In genomic region chr16:57893698-57894352, GRCm38 (mm10) we compare ENCODE assay signal across 18 mouse cellular contexts.
DNase-seq lines count a peak whose midpoint lies in the region; ATAC-seq and TF ChIP-seq lines count a peak whose summit lies in the region.
"Had no signal": no experiment of that assay in that cellular context is flagged by ENCODE, and none has a peak within 500 bp of the region (broad histone marks: within the 10 kb centered on the region; RNA-seq: fewer than 3 reads in every experiment).

No protein-coding gene starts in this region.

- H3K4me2 ChIP-seq in heart, embryonic 11.5 days, result no peak overlapping the region
- H3K4me2 ChIP-seq in midbrain, postnatal 0 days (ENCODE audit: low read depth, low read length, poor library complexity, severe bottlenecking), result no peak overlapping the region
- no peak overlapping the region for H3K4me2 ChIP-seq in midbrain, embryonic 16.5 days (ENCODE audit: low read length)
- H3K4me2 ChIP-seq: embryonic facial prominence, embryonic 15.5 days had no signal

- no peak overlapping the region for H3K27ac ChIP-seq in heart, embryonic 11.5 days (ENCODE audit: low read depth, low read length)
- no peak overlapping the region for H3K27ac ChIP-seq in midbrain, postnatal 0 days (ENCODE audit: low read depth, low read length)
- no peak overlapping the region for H3K27ac ChIP-seq in midbrain, embryonic 16.5 days (ENCODE audit: low read length)
- H3K27ac ChIP-seq: embryonic facial prominence, embryonic 15.5 days; forebrain, embryonic 10.5 days; heart, embryonic 10.5 days; limb, embryonic 10.5 days had no signal

- DNase-seq in heart, adult 11 months, result peak; percentile 74
- peak; percentile 54 for DNase-seq in midbrain, postnatal 0 days (ENCODE audit: low spot score)
- peak; percentile 8 for DNase-seq in cerebellum, adult 9-11 months
- peak; percentile 10 for DNase-seq in telencephalon, adult 2 months (ENCODE audit: low read depth, low spot score)
- no peak for DNase-seq in heart, postnatal 4 days
- DNase-seq: adrenal gland, adult 8-10 months; gastrocnemius, postnatal 36 days; heart, postnatal 10 days; liver, postnatal 0 days; right cerebral cortex, adult 18-20 months; thymus, postnatal 36 days had no signal

- no peak for ATAC-seq in heart, embryonic 11.5 days (replicated peaks; ENCODE audit: insufficient number of reproducible peaks, low FRiP score, low TSS enrichment)
- no peak for ATAC-seq in midbrain, postnatal 0 days (ENCODE audit: low FRiP score)
- ATAC-seq in midbrain, embryonic 16.5 days, result no peak
- ATAC-seq: inflammation-experienced regulatory T-cells, adult 6 months; liver, postnatal 0 days had no signal

- TF ChIP-seq CTCF in midbrain, postnatal 0 days (IDR thresholded peaks at IDR 0.05), result no peak

- H3K36me3 ChIP-seq in heart, embryonic 11.5 days (ENCODE audit: control insufficient read depth, insufficient read depth, low read length), result no peaks in the 10 kb centered on the region
- H3K36me3 ChIP-seq in midbrain, postnatal 0 days (ENCODE audit: insufficient read depth, low read length), result no peaks in the 10 kb centered on the region
- H3K36me3 ChIP-seq in midbrain, embryonic 16.5 days (ENCODE audit: control insufficient read depth, insufficient read depth, low read length), result no peaks in the 10 kb centered on the region
- H3K36me3 ChIP-seq: embryonic facial prominence, embryonic 15.5 days; forebrain, embryonic 10.5 days; heart, embryonic 10.5 days; limb, embryonic 10.5 days had no signal

- no peaks in the 10 kb centered on the region for H3K4me1 ChIP-seq in heart, embryonic 11.5 days (ENCODE audit: control insufficient read depth, insufficient read depth, low read length)
- H3K4me1 ChIP-seq in midbrain, postnatal 0 days (ENCODE audit: insufficient read depth, low read length), result no peaks in the 10 kb centered on the region
- H3K4me1 ChIP-seq in midbrain, embryonic 16.5 days (ENCODE audit: control insufficient read depth, insufficient read depth, low read length), result no peaks in the 10 kb centered on the region
- H3K4me1 ChIP-seq: forebrain, embryonic 10.5 days; heart, embryonic 10.5 days; limb, embryonic 10.5 days had no signal

- 76% methylated on average over 5 of the region's 5 CpGs for WGBS in heart, embryonic 11.5 days (ENCODE audit: insufficient replicate concordance)
- 76% methylated on average over 5 of the region's 5 CpGs for WGBS in midbrain, postnatal 0 days
- WGBS in midbrain, embryonic 16.5 days, result 79% methylated on average over 5 of the region's 5 CpGs

- no peaks in the 10 kb centered on the region for H3K9me3 ChIP-seq in heart, embryonic 11.5 days (replicated peaks; ENCODE audit: control insufficient read depth, low read length)
- H3K9me3 ChIP-seq in midbrain, postnatal 0 days (ENCODE audit: low read length), result no peaks in the 10 kb centered on the region
- H3K9me3 ChIP-seq in midbrain, embryonic 16.5 days (replicated peaks; ENCODE audit: control insufficient read depth, low read length, poor library complexity, severe bottlenecking), result no peaks in the 10 kb centered on the region
- H3K9me3 ChIP-seq: embryonic facial prominence, embryonic 15.5 days; forebrain, embryonic 10.5 days; heart, embryonic 10.5 days; limb, embryonic 10.5 days had no signal

- no peaks in the 10 kb centered on the region for H3K27me3 ChIP-seq in heart, embryonic 11.5 days (ENCODE audit: control insufficient read depth, insufficient read depth, low read length)
- no peaks in the 10 kb centered on the region for H3K27me3 ChIP-seq in midbrain, postnatal 0 days (ENCODE audit: insufficient read depth, low read length)
- no peaks in the 10 kb centered on the region for H3K27me3 ChIP-seq in midbrain, embryonic 16.5 days (ENCODE audit: control insufficient read depth, insufficient read depth, low read depth, low read length)
- H3K27me3 ChIP-seq: embryonic facial prominence, embryonic 15.5 days had no signal

- H3K4me3 ChIP-seq in heart, embryonic 11.5 days (ENCODE audit: low read depth, low read length), result no peak overlapping the region
- H3K4me3 ChIP-seq in midbrain, postnatal 0 days (ENCODE audit: low read depth, low read length), result no peak overlapping the region
- no peak overlapping the region for H3K4me3 ChIP-seq in midbrain, embryonic 16.5 days (ENCODE audit: low read depth, low read length)
- H3K4me3 ChIP-seq: embryonic facial prominence, embryonic 15.5 days; forebrain, embryonic 10.5 days; heart, embryonic 10.5 days; limb, embryonic 10.5 days had no signal

- H3K9ac ChIP-seq in heart, embryonic 11.5 days (ENCODE audit: low read depth, low read length), result no peak overlapping the region
- no peak overlapping the region for H3K9ac ChIP-seq in midbrain, postnatal 0 days (replicated peaks; ENCODE audit: low read length, poor library complexity, severe bottlenecking)
- H3K9ac ChIP-seq in midbrain, embryonic 16.5 days (ENCODE audit: low read depth, low read length), result no peak overlapping the region
- H3K9ac ChIP-seq: embryonic facial prominence, embryonic 15.5 days; liver, postnatal 0 days had no signal
